Mouse (Mus musculus): Measurements from ENCODE around the gene Lrrc4. TPM values are rescaled to one million over a fixed set of nuclear protein-coding genes. Genes with fewer than 3 reads are reported as not detected.

Lrrc4 gene
- polyA plus RNA-seq, 1 experiment from 2014 or later: 6.7 TPM

DNA sequence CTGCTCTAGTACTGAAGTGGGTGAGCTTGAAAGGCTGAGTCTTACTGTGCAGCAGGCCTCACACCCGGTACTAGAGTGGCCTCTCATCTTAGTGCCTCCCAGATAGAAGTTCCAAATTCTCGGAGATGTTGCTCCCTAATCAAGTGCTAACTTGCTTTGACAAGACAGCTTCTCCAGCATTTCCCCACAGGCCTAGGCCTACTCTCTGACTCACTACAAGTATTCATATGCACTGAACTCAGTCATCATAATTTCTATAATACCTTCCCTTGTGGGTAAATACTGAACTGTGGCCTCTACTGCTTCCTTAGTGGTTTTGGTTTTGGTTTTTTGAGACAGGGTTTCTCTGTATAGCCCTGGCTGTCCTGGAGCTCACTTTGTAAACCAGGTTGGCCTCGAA lies 8.2 kb downstream of the Lrrc4 start:
- no peak overlapping the region for H3K4me2 ChIP-seq (ENCODE audit: low read length)
- H3K9ac ChIP-seq (ENCODE audit: low read depth, low read length): no peak overlapping the region
- peaks cover 46% of the 10 kb centered on the region for H3K4me1 ChIP-seq (ENCODE audit: control insufficient read depth, insufficient read depth, low read length)
- peaks cover 5% of the 10 kb centered on the region; the same call in 1 of the 2 replicates for H3K36me3 ChIP-seq (ENCODE audit: control insufficient read depth, insufficient read depth, low read length)
- H3K27ac ChIP-seq (ENCODE audit: low read length): no peak overlapping the region
- H3K4me3 ChIP-seq (ENCODE audit: low read depth, low read length): no peak overlapping the region
- no peaks in the 10 kb centered on the region for H3K9me3 ChIP-seq (replicated peaks; ENCODE audit: control insufficient read depth, low read length, poor library complexity, severe bottlenecking)
- no peaks in the 10 kb centered on the region for H3K27me3 ChIP-seq (ENCODE audit: control insufficient read depth, insufficient read depth, low read depth, low read length)
- WGBS: 82% methylated on average over 3 of the region's 3 CpGs
- ATAC-seq: no peak

- whole genome bisulfite sequencing: 64% methylated on average over 3 of the region's 3 CpGs
- ATAC-seq: no peak
- Histone ChIP-seq H3K27me3 (ENCODE audit: control insufficient read depth, insufficient read depth, low read depth, low read length) (no peaks in the 10 kb centered on the region), H3K27ac (ENCODE audit: low read length) (no peak overlapping the region), H3K4me1 (ENCODE audit: control insufficient read depth, insufficient read depth, low read length) (peaks cover 37% of the 10 kb centered on the region), H3K36me3 (ENCODE audit: control insufficient read depth, insufficient read depth, low read length) (peaks cover 5% of the 10 kb centered on the region; the same call in 1 of the 2 replicates), H3K4me2 (ENCODE audit: low read length) (no peak overlapping the region), H3K4me3 (ENCODE audit: low read depth, low read length) (no peak overlapping the region), H3K9ac (ENCODE audit: low read depth, low read length) (no peak overlapping the region), H3K9me3 (replicated peaks; ENCODE audit: control insufficient read depth, low read length, poor library complexity, severe bottlenecking) (no peaks in the 10 kb centered on the region)
Measured at GRCm38 (mm10) chr6:28822296-28822695, 9.3 kb downstream of the Lrrc4 start.

DNA sequence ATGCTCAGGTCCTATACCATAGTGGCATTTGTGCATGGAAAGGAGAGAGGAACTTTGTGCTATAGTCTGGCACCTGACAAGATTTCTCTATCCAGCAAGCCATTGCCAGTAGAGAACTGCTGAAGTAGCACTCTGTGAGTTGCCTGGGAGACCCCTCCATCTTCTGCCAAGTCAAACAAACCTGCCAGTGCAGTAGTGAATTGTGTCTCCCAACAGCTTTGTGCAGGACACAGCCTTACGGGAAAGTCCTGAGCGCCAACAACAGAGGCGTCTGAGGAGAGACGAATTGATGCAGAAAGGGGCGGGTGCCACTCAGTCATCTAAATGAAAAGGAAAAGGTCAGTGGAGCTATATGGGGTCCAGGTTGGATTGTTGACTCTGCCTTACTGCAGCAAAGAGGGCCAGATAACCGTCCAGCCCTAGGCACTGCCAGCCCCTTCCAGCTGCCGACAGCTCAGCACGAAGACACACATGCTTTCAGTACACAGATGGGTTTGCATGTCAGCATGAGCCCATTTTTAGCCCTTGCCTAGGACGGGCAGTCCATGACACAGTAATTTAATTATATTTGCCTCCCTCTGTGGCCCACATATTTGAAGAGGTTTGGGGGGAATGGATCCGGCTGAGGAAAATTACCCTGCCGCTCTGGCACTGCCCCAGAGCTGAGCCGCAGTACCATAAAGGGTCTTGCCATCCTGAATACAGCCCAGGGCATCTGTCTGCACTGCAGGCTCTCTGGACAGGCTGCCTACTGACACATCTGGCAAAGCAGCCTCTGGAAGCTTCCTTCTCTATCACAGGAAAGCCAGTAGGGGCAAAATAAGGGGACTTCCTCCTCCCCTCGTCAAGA lies 11.8 kb downstream of the Lrrc4 start:
- H3K36me3 ChIP-seq (ENCODE audit: control insufficient read depth, insufficient read depth, low read length): peaks cover 5% of the 10 kb centered on the region; the same call in 1 of the 2 replicates
- no peak overlapping the region for H3K4me3 ChIP-seq (ENCODE audit: low read depth, low read length)
- peaks cover 12% of the 10 kb centered on the region for H3K4me1 ChIP-seq (ENCODE audit: control insufficient read depth, insufficient read depth, low read length)
- no peaks in the 10 kb centered on the region for H3K27me3 ChIP-seq (ENCODE audit: control insufficient read depth, insufficient read depth, low read depth, low read length)
- H3K9ac ChIP-seq (ENCODE audit: low read depth, low read length): no peak overlapping the region
- peak; percentile 47; the same call in 1 of the 2 replicates for ATAC-seq
- no peak overlapping the region for H3K4me2 ChIP-seq (ENCODE audit: low read length)
- no peaks in the 10 kb centered on the region for H3K9me3 ChIP-seq (replicated peaks; ENCODE audit: control insufficient read depth, low read length, poor library complexity, severe bottlenecking)
- H3K27ac ChIP-seq (ENCODE audit: low read length): no peak overlapping the region
- WGBS: 54% methylated on average over 13 of the region's 13 CpGs

- Histone ChIP-seq H3K9ac (ENCODE audit: low read depth, low read length) (no peak overlapping the region), H3K27ac (ENCODE audit: low read length) (no peak overlapping the region), H3K4me3 (ENCODE audit: low read depth, low read length) (no peak overlapping the region), H3K36me3 (ENCODE audit: control insufficient read depth, insufficient read depth, low read length) (peaks cover 5% of the 10 kb centered on the region; the same call in 1 of the 2 replicates), H3K9me3 (replicated peaks; ENCODE audit: control insufficient read depth, low read length, poor library complexity, severe bottlenecking) (no peaks in the 10 kb centered on the region), H3K27me3 (ENCODE audit: control insufficient read depth, insufficient read depth, low read depth, low read length) (no peaks in the 10 kb centered on the region), H3K4me1 (ENCODE audit: control insufficient read depth, insufficient read depth, low read length) (peaks cover 12% of the 10 kb centered on the region; the same call in 1 of the 2 replicates), H3K4me2 (ENCODE audit: low read length) (no peak overlapping the region)
- 66% methylated on average over 9 of the region's 9 CpGs for WGBS
- no peak for ATAC-seq
Measured at GRCm38 (mm10) chr6:28817039-28817438, 14.5 kb downstream of the Lrrc4 start.

DNA sequence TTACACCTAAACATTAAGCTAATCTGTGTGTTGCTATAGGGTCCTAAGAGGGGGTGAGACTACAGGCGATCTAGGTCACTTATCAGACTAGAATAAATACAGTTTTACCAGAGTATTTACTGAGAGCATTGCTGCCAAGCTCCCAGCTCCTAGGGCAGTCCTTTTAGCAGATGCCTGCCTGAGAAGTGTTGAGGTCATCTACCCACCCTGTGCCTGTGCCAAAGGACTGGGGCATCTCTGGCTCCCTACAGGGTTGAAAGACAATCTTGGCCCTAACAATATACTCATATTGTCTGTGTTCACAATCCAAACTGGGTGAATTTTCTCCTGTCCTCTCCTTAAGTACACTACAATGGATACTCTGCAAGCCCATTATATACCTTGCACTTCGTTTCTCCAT lies 16.7 kb downstream of the Lrrc4 start:
- Histone ChIP-seq H3K4me2 (ENCODE audit: low read length) (no peak overlapping the region), H3K27ac (ENCODE audit: low read length) (no peak overlapping the region), H3K9me3 (replicated peaks; ENCODE audit: control insufficient read depth, low read length, poor library complexity, severe bottlenecking) (no peaks in the 10 kb centered on the region), H3K27me3 (ENCODE audit: control insufficient read depth, insufficient read depth, low read depth, low read length) (no peaks in the 10 kb centered on the region), H3K9ac (ENCODE audit: low read depth, low read length) (no peak overlapping the region), H3K4me1 (ENCODE audit: control insufficient read depth, insufficient read depth, low read length) (peaks cover 12% of the 10 kb centered on the region; the same call in 1 of the 2 replicates), H3K4me3 (ENCODE audit: low read depth, low read length) (no peak overlapping the region), H3K36me3 (ENCODE audit: control insufficient read depth, insufficient read depth, low read length) (no peaks in the 10 kb centered on the region)
- WGBS: 69% methylated on average over 2 of the region's 2 CpGs
- ATAC-seq: no peak

DNA sequence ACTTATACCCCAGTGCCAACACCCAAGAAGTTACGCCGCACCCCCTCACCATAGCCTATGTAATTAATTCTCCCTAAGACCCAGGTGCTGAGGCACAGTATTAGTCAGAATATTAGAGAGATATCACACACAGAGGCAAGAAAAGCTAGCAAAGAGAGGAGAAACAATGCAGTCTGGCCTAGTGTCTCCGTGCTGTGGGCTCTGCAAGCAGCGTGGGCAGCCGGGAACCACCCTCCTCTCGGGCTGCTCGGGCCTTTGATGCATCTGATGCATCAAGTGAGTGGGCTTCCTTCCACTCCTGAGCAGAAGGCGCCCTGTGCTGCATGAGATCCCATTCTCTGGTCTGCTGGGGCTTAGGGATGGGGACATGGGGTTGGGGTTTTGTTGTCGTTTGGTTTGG lies 18.5 kb downstream of the Lrrc4 start:
- no peak overlapping the region for H3K9ac ChIP-seq (ENCODE audit: low read depth, low read length)
- no peak for ATAC-seq
- H3K4me1 ChIP-seq (ENCODE audit: control insufficient read depth, insufficient read depth, low read length): peaks cover 9% of the 10 kb centered on the region; the same call in 1 of the 2 replicates
- H3K4me2 ChIP-seq (ENCODE audit: low read length): no peak overlapping the region
- H3K9me3 ChIP-seq (replicated peaks; ENCODE audit: control insufficient read depth, low read length, poor library complexity, severe bottlenecking): no peaks in the 10 kb centered on the region
- 77% methylated on average over 9 of the region's 9 CpGs for WGBS
- H3K27me3 ChIP-seq (ENCODE audit: control insufficient read depth, insufficient read depth, low read depth, low read length): no peaks in the 10 kb centered on the region
- H3K36me3 ChIP-seq (ENCODE audit: control insufficient read depth, insufficient read depth, low read length): peaks cover 2% of the 10 kb centered on the region; the same call in 1 of the 2 replicates
- H3K27ac ChIP-seq (ENCODE audit: low read length): no peak overlapping the region
- no peak overlapping the region for H3K4me3 ChIP-seq (ENCODE audit: low read depth, low read length)

DNA sequence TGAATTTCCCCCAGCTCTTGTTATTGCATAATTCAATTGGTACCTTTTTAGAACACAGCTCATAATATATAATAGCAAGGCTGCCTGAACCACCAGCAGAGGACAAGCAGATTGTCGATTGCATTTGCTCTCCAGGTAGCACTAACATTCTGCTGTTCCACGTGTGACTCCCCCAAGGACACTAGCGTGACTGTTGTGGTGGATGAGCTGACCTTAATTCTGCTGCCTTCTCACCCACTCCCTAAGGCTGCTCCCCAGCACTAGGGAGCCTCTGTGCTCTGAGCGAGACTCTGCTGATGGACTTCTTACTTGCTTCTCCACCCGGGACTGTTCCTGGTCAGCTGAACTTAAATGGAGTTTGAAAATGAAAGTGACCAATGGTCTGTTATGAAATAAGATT lies 26.8 kb downstream of the Lrrc4 start:
- no peak overlapping the region for H3K4me3 ChIP-seq (ENCODE audit: low read depth, low read length)
- no peaks in the 10 kb centered on the region for H3K4me1 ChIP-seq (ENCODE audit: control insufficient read depth, insufficient read depth, low read length)
- no peaks in the 10 kb centered on the region for H3K27me3 ChIP-seq (ENCODE audit: control insufficient read depth, insufficient read depth, low read depth, low read length)
- H3K36me3 ChIP-seq (ENCODE audit: control insufficient read depth, insufficient read depth, low read length): peaks cover 2% of the 10 kb centered on the region; the same call in 1 of the 2 replicates
- no peak overlapping the region for H3K4me2 ChIP-seq (ENCODE audit: low read length)
- no peak overlapping the region for H3K9ac ChIP-seq (ENCODE audit: low read depth, low read length)
- ATAC-seq: no peak
- H3K9me3 ChIP-seq (replicated peaks; ENCODE audit: control insufficient read depth, low read length, poor library complexity, severe bottlenecking): no peaks in the 10 kb centered on the region
- 90% methylated on average over 5 of the region's 5 CpGs for WGBS
- no peak overlapping the region for H3K27ac ChIP-seq (ENCODE audit: low read length)

GRCm38 (mm10) chr6:28803678-28804279 lies 27.8 kb downstream of the Lrrc4 start:
- 91% methylated on average over 6 of the region's 6 CpGs for WGBS
- no peak for ATAC-seq
- no peaks in the 10 kb centered on the region for H3K4me1 ChIP-seq (ENCODE audit: control insufficient read depth, insufficient read depth, low read length)

DNA sequence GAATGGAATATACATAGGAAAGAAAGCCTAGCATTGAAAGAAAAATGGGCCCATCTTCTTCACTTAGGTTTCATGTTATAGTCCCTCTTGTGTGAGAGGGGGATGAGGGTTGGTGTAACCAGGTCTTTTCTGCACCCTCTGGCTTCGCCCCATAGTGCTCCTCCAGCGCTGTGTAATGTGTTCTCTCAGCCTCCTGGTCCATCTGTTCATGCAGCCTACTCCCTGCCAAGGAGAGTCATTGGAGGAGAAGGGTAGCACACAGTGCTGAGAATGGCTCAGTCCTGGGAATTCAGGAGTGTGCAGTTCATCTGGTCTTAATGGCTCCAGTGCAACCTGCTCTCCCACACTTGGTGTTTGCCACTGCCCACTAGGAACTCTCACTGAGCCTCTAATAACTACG lies 30.6 kb downstream of the Lrrc4 start:
- no peak overlapping the region for H3K9ac ChIP-seq (ENCODE audit: low read depth, low read length)
- no peaks in the 10 kb centered on the region for H3K9me3 ChIP-seq (replicated peaks; ENCODE audit: control insufficient read depth, low read length, poor library complexity, severe bottlenecking)
- no peak for ATAC-seq
- no peaks in the 10 kb centered on the region for H3K36me3 ChIP-seq (ENCODE audit: control insufficient read depth, insufficient read depth, low read length)
- H3K27me3 ChIP-seq (ENCODE audit: control insufficient read depth, insufficient read depth, low read depth, low read length): no peaks in the 10 kb centered on the region
- no peak overlapping the region for H3K4me2 ChIP-seq (ENCODE audit: low read length)
- H3K4me1 ChIP-seq (ENCODE audit: control insufficient read depth, insufficient read depth, low read length): peaks cover under 1% of the 10 kb centered on the region
- H3K27ac ChIP-seq (ENCODE audit: low read length): no peak overlapping the region
- WGBS: 90% methylated on average over 3 of the region's 3 CpGs
- no peak overlapping the region for H3K4me3 ChIP-seq (ENCODE audit: low read depth, low read length)

More at GRCm38 (mm10) chr6:28803678-28804279, 27.8 kb downstream of the Lrrc4 start:
- Histone ChIP-seq H3K4me2 (ENCODE audit: low read length) (no peak overlapping the region), H3K9me3 (replicated peaks; ENCODE audit: control insufficient read depth, low read length, poor library complexity, severe bottlenecking) (no peaks in the 10 kb centered on the region), H3K4me3 (ENCODE audit: low read depth, low read length) (no peak overlapping the region), H3K9ac (ENCODE audit: low read depth, low read length) (no peak overlapping the region), H3K27ac (ENCODE audit: low read length) (no peak overlapping the region), H3K36me3 (ENCODE audit: control insufficient read depth, insufficient read depth, low read length) (peaks cover 2% of the 10 kb centered on the region; the same call in 1 of the 2 replicates), H3K27me3 (ENCODE audit: control insufficient read depth, insufficient read depth, low read depth, low read length) (no peaks in the 10 kb centered on the region)

All from midbrain, embryonic 16.5 days (tissue).